Comparison of ENCODE assay signal across 17 mouse cellular contexts in genomic region chr9:44672291-44672865, GRCm38 (mm10). TPM values are rescaled to one million over a fixed set of nuclear protein-coding genes. Genes with fewer than 3 reads are reported as not detected.
"Had no signal": no experiment of that assay in that cellular context is flagged by ENCODE, and none has a peak within 500 bp of the region (broad histone marks: within the 10 kb centered on the region; RNA-seq: fewer than 3 reads in every experiment).

No protein-coding gene starts in this region.

- DNase-seq: liver, embryonic 13.5 days; lung, postnatal 14 days; retina, postnatal 1 day; right cerebral cortex, postnatal 4 days; thymus, postnatal 36 days had no signal

- H3K4me2 ChIP-seq: liver, embryonic 13.5 days; lung, embryonic 15.5 days; midbrain, embryonic 11.5 days; midbrain, embryonic 15.5 days; neural tube, embryonic 12.5 days had no signal

- H3K36me3 ChIP-seq: limb, embryonic 10.5 days; liver, embryonic 13.5 days; lung, embryonic 15.5 days; midbrain, embryonic 15.5 days; neural tube, embryonic 12.5 days had no signal

- H3K27me3 ChIP-seq: lung, embryonic 15.5 days; midbrain, embryonic 15.5 days; neural tube, embryonic 12.5 days had no signal

- H3K27ac ChIP-seq: left cerebral cortex, adult 2 months; limb, embryonic 10.5 days; liver, embryonic 13.5 days; lung, embryonic 15.5 days; macrophage; midbrain, embryonic 15.5 days; neural tube, embryonic 12.5 days had no signal

- H3K9ac ChIP-seq: liver, embryonic 13.5 days; liver, postnatal 0 days; lung, embryonic 15.5 days; midbrain, embryonic 15.5 days; neural tube, embryonic 12.5 days had no signal

- H3K9me3 ChIP-seq: limb, embryonic 10.5 days; liver, embryonic 13.5 days; lung, embryonic 15.5 days; midbrain, embryonic 15.5 days; neural tube, embryonic 12.5 days had no signal

- ATAC-seq: midbrain, embryonic 15.5 days had no signal

- H3K4me1 ChIP-seq: limb, embryonic 10.5 days; liver, embryonic 13.5 days; lung, embryonic 15.5 days; midbrain, embryonic 15.5 days; neural tube, embryonic 12.5 days had no signal

- H3K4me3 ChIP-seq: left cerebral cortex, adult 2 months; limb, embryonic 10.5 days; liver, embryonic 13.5 days; lung, embryonic 15.5 days; midbrain, embryonic 15.5 days; neural tube, embryonic 12.5 days had no signal

RNA-seq across cellular contexts. Expression of gene Treh, which starts 0.7 kb away (rescaled TPM):
- polyA plus RNA-seq: intestine, embryonic 14.5 days; limb, embryonic 10.5 days; limb, embryonic 14.5 days; liver, embryonic 13.5 days; lung, embryonic 15.5 days; macrophage; midbrain, embryonic 11.5 days; midbrain, embryonic 15.5 days; neural tube, embryonic 12.5 days; spleen, adult 2 months; stomach, embryonic 16.5 days had no signal
